Mouse (Mus musculus) T-cell, adult 66 days (primary cell): ENCODE measurements around the gene Cep250. TPM values are rescaled to one million over a fixed set of nuclear protein-coding genes. Genes with fewer than 3 reads are reported as not detected.

Source experiments
- total RNA-seq, 2 experiments: library from RNA; stranded (reverse); gene quantifications; 3 replicates in 1 of 2; 4 replicates in 1 of 2; pipeline ENCODE4 v1.2.4; 2023

The Cep250 gene
- 10 to 100 TPM; 72.5 to 85.7 TPM for total RNA-seq

GRCm38 (mm10) chr2:155956134-155957059, at the start of gene Cep250:
Gene Cep250 (plus strand): TSS chr2:155956458.

GRCm38 (mm10) chr2:155929531-155930442, 26.5 kb upstream of the Cep250 start, which contains the start of gene Uqcc1:
Gene Uqcc1 (minus strand): TSS chr2:155930310.

GRCm38 (mm10) chr2:155940681-155941080, 15.6 kb upstream of the Cep250 start, which contains the start of gene Gm15557:
Gene Gm15557 (plus strand): TSS chr2:155940728.

DNA sequence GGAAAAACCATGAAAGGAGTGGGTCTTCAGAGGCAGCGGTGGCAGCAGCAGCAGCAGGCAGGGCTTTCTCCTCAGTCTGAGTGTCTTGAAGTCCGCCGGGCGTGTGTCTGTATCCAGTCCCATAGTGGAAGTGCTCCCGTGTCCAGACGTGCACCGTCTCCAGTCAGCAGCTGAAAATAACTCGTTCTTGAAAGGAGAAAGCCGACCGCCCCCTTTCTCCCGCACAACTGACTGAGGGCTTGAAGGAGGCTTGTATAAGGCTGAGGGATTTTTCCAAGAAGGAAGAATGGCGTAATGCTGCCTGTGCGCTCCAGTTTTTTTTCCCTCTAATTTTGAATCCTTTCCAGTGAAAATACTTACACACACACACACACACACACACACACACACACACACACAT, 11.1 kb upstream of the Cep250 start, which contains the start of gene Gdf5:
TSS of gene Gdf5 (minus strand) at position 244 of the 400 bp plus-strand sequence.

GRCm38 (mm10) chr2:156007888-156008532, 51.8 kb downstream of the Cep250 start, which contains the start of the genes 6430550D23Rik and Ergic3:
Gene 6430550D23Rik (minus strand): TSS chr2:156007977.
Gene Ergic3 (plus strand): TSS chr2:156008045.

Other genes with a start within 250 kb of the Cep250 start
- gene Edem2, start 227.0 kb upstream of the Cep250 start, total RNA-seq = 10 to 100 TPM; 33.0 to 33.1 TPM
- gene Gm17581, start 220.6 kb upstream of the Cep250 start, total RNA-seq = not detected
- gene Procr, start 205.3 kb upstream of the Cep250 start, total RNA-seq = under 1 TPM in 1 of 2 experiments, not detected in 1; 0.67 TPM
- gene Mmp24, start 181.1 kb upstream of the Cep250 start, total RNA-seq = not detected
- 10 to 100 TPM; 24.3 to 24.6 TPM for gene BC029722, start 137.0 kb upstream of the Cep250 start, total RNA-seq
- gene Eif6, start 129.5 kb upstream of the Cep250 start, total RNA-seq = 100 to 1,000 TPM in 1 of 2 experiments, 10 to 100 TPM in 1; 98.6 to 120 TPM
- under 1 TPM; 0.35 to 0.41 TPM for gene Fam83c, start 121.6 kb upstream of the Cep250 start, total RNA-seq
- gene Uqcc1, start 26.1 kb upstream of the Cep250 start, total RNA-seq = 10 to 100 TPM; 38.5 to 53.1 TPM
- not detected for gene Gm15557, start 15.7 kb upstream of the Cep250 start, total RNA-seq
- gene Gdf5, start 11.1 kb upstream of the Cep250 start, total RNA-seq = not detected
- 1 to 10 TPM; 1.2 to 2.3 TPM for gene 6430550D23Rik, start 51.5 kb downstream of the Cep250 start, total RNA-seq
- gene Ergic3, start 51.6 kb downstream of the Cep250 start, total RNA-seq = 10 to 100 TPM; 77.1 to 77.8 TPM
- not detected for gene Fer1l4, start 96.5 kb downstream of the Cep250 start, total RNA-seq
- gene Spag4, start 108.7 kb downstream of the Cep250 start, total RNA-seq = 1 to 10 TPM; 2.8 TPM
- gene Cpne1, start 155.5 kb downstream of the Cep250 start, total RNA-seq = 10 to 100 TPM; 63.4 to 91.1 TPM
- gene Rbm12, start 155.5 kb downstream of the Cep250 start, total RNA-seq = 10 to 100 TPM; 40.3 to 43.1 TPM
- gene Gm28036, start 170.6 kb downstream of the Cep250 start, total RNA-seq = 10 to 100 TPM; 22.9 to 23.5 TPM
- 10 to 100 TPM; 42.3 to 77.1 TPM for gene Romo1, start 187.6 kb downstream of the Cep250 start, total RNA-seq
- gene Nfs1, start 187.7 kb downstream of the Cep250 start, total RNA-seq = 10 to 100 TPM; 34.0 to 34.8 TPM
- gene Rbm39, start 223.8 kb downstream of the Cep250 start, total RNA-seq = 1,000 to 10,000 TPM; 2,155 to 2,502 TPM
- 10 to 100 TPM; 56.2 to 75.8 TPM for gene Phf20, start 240.0 kb downstream of the Cep250 start, total RNA-seq